Mouse (Mus musculus): Measurements from ENCODE around the gene Ildr2.

The Ildr2 gene

GRCm38 (mm10) chr1:166283451-166283850 lies 29.5 kb downstream of the Ildr2 start:
- no peak for DNase-seq (ENCODE audit: low read depth, low spot score)

GRCm38 (mm10) chr1:166284390-166284789 lies 30.5 kb downstream of the Ildr2 start:
- no peak for DNase-seq (ENCODE audit: low read depth, low spot score)

- DNase-seq (ENCODE audit: low read depth, low spot score): no peak
Measured at GRCm38 (mm10) chr1:166286231-166286630, 32.3 kb downstream of the Ildr2 start.

GRCm38 (mm10) chr1:166290562-166290961 lies 36.6 kb downstream of the Ildr2 start:
- DNase-seq (ENCODE audit: low read depth, low spot score): no peak

- DNase-seq (ENCODE audit: low read depth, low spot score): no peak
Measured at GRCm38 (mm10) chr1:166293086-166293485, 39.1 kb downstream of the Ildr2 start.

- DNase-seq (ENCODE audit: low read depth, low spot score): no peak
Measured at GRCm38 (mm10) chr1:166295548-166295947, 41.6 kb downstream of the Ildr2 start.

- no peak for DNase-seq (ENCODE audit: low read depth, low spot score)
Measured at GRCm38 (mm10) chr1:166296371-166296770, 42.4 kb downstream of the Ildr2 start.

GRCm38 (mm10) chr1:166296971-166297370 lies 43.0 kb downstream of the Ildr2 start:
- no peak for DNase-seq (ENCODE audit: low read depth, low spot score)

GRCm38 (mm10) chr1:166297499-166298111 lies 43.7 kb downstream of the Ildr2 start:
- no peak for DNase-seq (ENCODE audit: low read depth, low spot score)

- no peak for DNase-seq (ENCODE audit: low read depth, low spot score)
Measured at GRCm38 (mm10) chr1:166298884-166299283, 44.9 kb downstream of the Ildr2 start.

- DNase-seq (ENCODE audit: low read depth, low spot score): no peak
Measured at GRCm38 (mm10) chr1:166299821-166300220, 45.9 kb downstream of the Ildr2 start.

- no peak for DNase-seq (ENCODE audit: low read depth, low spot score)
Measured at GRCm38 (mm10) chr1:166300526-166300925, 46.6 kb downstream of the Ildr2 start.

GRCm38 (mm10) chr1:166304352-166305240 lies 50.7 kb downstream of the Ildr2 start:
- no peak for DNase-seq (ENCODE audit: low read depth, low spot score)

- DNase-seq (ENCODE audit: low read depth, low spot score): no peak
Measured at GRCm38 (mm10) chr1:166308471-166308850, 54.5 kb downstream of the Ildr2 start.

- no peak for DNase-seq (ENCODE audit: low read depth, low spot score)
Measured at GRCm38 (mm10) chr1:166308851-166309715, 55.1 kb downstream of the Ildr2 start.

GRCm38 (mm10) chr1:166311151-166311550 lies 57.2 kb downstream of the Ildr2 start:
- DNase-seq (ENCODE audit: low read depth, low spot score): no peak

GRCm38 (mm10) chr1:166313637-166314036 lies 59.7 kb downstream of the Ildr2 start:
- no peak for DNase-seq (ENCODE audit: low read depth, low spot score)

- DNase-seq (ENCODE audit: low read depth, low spot score): no peak
Measured at GRCm38 (mm10) chr1:166315706-166316105, 61.8 kb downstream of the Ildr2 start.

GRCm38 (mm10) chr1:166319132-166319698 lies 65.3 kb downstream of the Ildr2 start:
- peak; percentile 68 for DNase-seq (ENCODE audit: low read depth, low spot score)

GRCm38 (mm10) chr1:166326421-166326820 lies 72.5 kb downstream of the Ildr2 start:
- DNase-seq (ENCODE audit: low read depth, low spot score): no peak

- DNase-seq (ENCODE audit: low read depth, low spot score): no peak
Measured at GRCm38 (mm10) chr1:166330752-166331151, 76.8 kb downstream of the Ildr2 start.

- peak; percentile 15 for DNase-seq (ENCODE audit: low read depth, low spot score)
Measured at GRCm38 (mm10) chr1:166339110-166339509, 85.2 kb downstream of the Ildr2 start.

All from A20 (cell line).